Mouse (Mus musculus) kidney, embryonic 15.5 days (tissue): ENCODE data around the gene Foxp4. TPM values are rescaled to one million over a fixed set of nuclear protein-coding genes. Genes with fewer than 3 reads are reported as not detected.

Experiments used
- ATAC-seq: fragments of 200-750 bp; cut with Nextera tagmentation; replicated peaks from 2 replicates; pipeline ENCODE4 v1.8.0; 2017; ENCODE audit warnings: moderate TSS enrichment; ENCODE audit not compliant: low FRiP score
- H3K27ac ChIP-seq: fragments of 300-500 bp; sonication (generic); 2 replicates; pipeline ENCODE4 v1.5.1; 2015; ENCODE audit warnings: mild to moderate bottlenecking, inconsistent platforms
- H3K27me3 ChIP-seq: fragments of 300-500 bp; sonication (generic); 2 replicates; pipeline ENCODE4 v1.6.1; 2015; ENCODE audit warnings: inconsistent platforms
- H3K36me3 ChIP-seq: fragments of 300-500 bp; sonication (generic); 2 replicates; pipeline ENCODE4 v1.6.1; 2015; ENCODE audit warnings: inconsistent platforms
- H3K4me1 ChIP-seq: fragments of 300-500 bp; sonication (generic); 2 replicates; pipeline ENCODE4 v1.6.1; 2015; ENCODE audit warnings: inconsistent platforms
- H3K4me2 ChIP-seq: fragments of 300-500 bp; sonication (generic); 2 replicates; pipeline ENCODE4 v1.6.1; 2015; ENCODE audit warnings: moderate library complexity, mild to moderate bottlenecking, inconsistent platforms
- H3K4me3 ChIP-seq: fragments of 300-500 bp; sonication (generic); replicated peaks from 2 replicates; pipeline ENCODE4 v1.5.1; 2015; ENCODE audit warnings: mild to moderate bottlenecking, inconsistent platforms
- H3K9ac ChIP-seq: fragments of 300-500 bp; sonication (generic); 2 replicates; pipeline ENCODE4 v1.6.1; 2015; ENCODE audit warnings: mild to moderate bottlenecking, inconsistent platforms
- H3K9me3 ChIP-seq: fragments of 300-500 bp; sonication (generic); replicated peaks from 2 replicates; pipeline ENCODE4 v1.6.1; 2016; ENCODE audit warnings: inconsistent platforms
- WGBS: fragments of 180-500 bp; shearing (Covaris S2); methylation state at CpG from one replicate; pipeline ENCODE4 v1.1.7; 2015; ENCODE audit warnings: mixed read lengths; 5-methylcytosine and 5-hydroxymethylcytosine counted together
- polyA plus RNA-seq: library from polyadenylated mRNA; unstranded; fragments of >200 nt; fragmentation: Nextera tagmentation; extraction: Ambion mirVana; gene quantifications from 2 replicates; pipeline ENCODE4 v1.2.1, GENCODE M21; 2015

Foxp4 gene
- polyA plus RNA-seq, 1 experiment from 2014 or later, result 13.7 TPM

DNA sequence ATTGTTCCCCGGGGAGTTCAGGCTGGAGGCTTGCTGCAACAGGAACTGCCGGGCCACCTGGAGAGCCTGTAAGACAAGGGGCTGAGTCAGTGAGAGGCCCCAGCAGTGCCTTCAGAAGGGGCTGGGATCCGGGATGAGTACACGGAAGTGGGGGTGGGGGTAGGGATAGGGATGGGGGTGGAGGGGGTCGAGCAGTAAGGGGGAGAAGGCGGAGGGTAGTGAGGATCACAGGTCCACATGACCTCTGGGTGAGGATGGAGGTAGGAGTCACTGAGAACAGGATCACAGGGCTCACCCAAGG lies 36.3 kb downstream of the Foxp4 start:
- no peak overlapping the region for H3K4me2 ChIP-seq
- peaks cover 24% of the 10 kb centered on the region for H3K36me3 ChIP-seq
- peaks cover 47% of the 10 kb centered on the region for H3K4me1 ChIP-seq
- H3K27me3 ChIP-seq, result no peaks in the 10 kb centered on the region
- peak overlapping the region; percentile 24; the same call in 1 of the 2 replicates for H3K27ac ChIP-seq
- no peaks in the 10 kb centered on the region for H3K9me3 ChIP-seq
- no peak overlapping the region for H3K9ac ChIP-seq
- 12% methylated on average over 6 of the region's 6 CpGs for WGBS
- ATAC-seq, result 0 out of 2 replicates have a peak, but pooled peaks have one; percentile 23
- no peak overlapping the region for H3K4me3 ChIP-seq

- Histone ChIP-seq H3K4me1 (peaks cover 47% of the 10 kb centered on the region), H3K4me2 (no peak overlapping the region), H3K36me3 (peaks cover 25% of the 10 kb centered on the region), H3K9me3 (no peaks in the 10 kb centered on the region), H3K9ac (no peak overlapping the region), H3K27me3 (no peaks in the 10 kb centered on the region), H3K4me3 (no peak overlapping the region), H3K27ac (peak overlapping the region; percentile 24; the same call in 1 of the 2 replicates)
- ATAC-seq, result peak; percentile 40; the same call in 1 of the 2 replicates
- 24% methylated on average over 13 of the region's 13 CpGs for WGBS
Observed at GRCm38 (mm10) chr17:47887381-47888154, 36.9 kb downstream of the Foxp4 start.

DNA sequence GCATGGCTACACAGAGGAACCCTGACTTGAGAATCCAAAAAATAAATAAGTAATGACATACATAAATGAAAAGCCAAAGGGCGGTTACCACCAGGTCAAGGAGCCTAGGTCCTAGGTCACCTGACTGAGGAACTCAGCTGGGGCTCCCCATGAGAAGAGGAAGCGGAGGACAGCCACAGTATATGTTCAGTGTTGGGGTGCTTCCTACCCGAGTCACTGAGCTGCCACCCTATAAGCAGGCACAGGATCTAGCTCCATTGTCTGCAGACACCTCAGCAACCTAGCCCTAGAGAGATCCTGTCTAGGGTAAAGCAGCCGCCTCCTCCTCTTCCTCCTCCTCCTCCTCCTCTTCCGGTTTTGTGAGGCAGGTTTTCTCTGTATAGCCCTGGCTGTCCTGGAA lies 41.3 kb downstream of the Foxp4 start:
- Histone ChIP-seq H3K27me3 (peaks cover 12% of the 10 kb centered on the region), H3K36me3 (peaks cover 33% of the 10 kb centered on the region), H3K4me2 (no peak overlapping the region), H3K9me3 (no peaks in the 10 kb centered on the region), H3K9ac (no peak overlapping the region), H3K4me3 (no peak overlapping the region), H3K27ac (no peak overlapping the region), H3K4me1 (peaks cover 43% of the 10 kb centered on the region)
- 72% methylated on average over 5 of the region's 5 CpGs for WGBS
- ATAC-seq, result no peak

DNA sequence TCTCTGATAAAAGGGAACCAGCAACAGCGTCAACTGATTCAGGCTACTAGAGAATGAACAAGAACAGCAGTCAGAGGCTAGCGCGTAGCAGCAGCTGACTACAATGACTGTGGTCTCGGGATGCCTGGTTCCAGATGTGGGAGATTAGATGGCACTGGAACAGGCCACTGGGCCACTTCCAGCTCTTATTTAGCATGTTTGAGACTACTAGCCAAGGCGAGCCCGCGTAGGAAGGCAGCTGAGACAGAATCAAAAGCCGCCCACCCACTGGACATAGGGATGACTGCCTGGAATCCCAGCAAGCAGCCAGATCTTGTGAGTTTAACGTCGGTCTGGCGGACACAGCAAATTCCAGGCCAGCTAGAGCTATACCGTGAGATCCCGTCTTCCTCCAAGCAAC lies 43.1 kb downstream of the Foxp4 start:
- H3K36me3 ChIP-seq, result peaks cover 33% of the 10 kb centered on the region
- H3K4me3 ChIP-seq, result no peak overlapping the region
- H3K4me2 ChIP-seq, result no peak overlapping the region
- H3K9ac ChIP-seq, result no peak overlapping the region
- peaks cover 41% of the 10 kb centered on the region for H3K4me1 ChIP-seq
- peaks cover 12% of the 10 kb centered on the region for H3K27me3 ChIP-seq
- H3K27ac ChIP-seq, result no peak overlapping the region
- 80% methylated on average over 13 of the region's 13 CpGs for WGBS
- no peaks in the 10 kb centered on the region for H3K9me3 ChIP-seq
- no peak for ATAC-seq

- H3K27me3 ChIP-seq, result peaks cover 12% of the 10 kb centered on the region
- no peak overlapping the region for H3K4me3 ChIP-seq
- H3K4me1 ChIP-seq, result peaks cover 41% of the 10 kb centered on the region
- no peak overlapping the region for H3K4me2 ChIP-seq
- no peak for ATAC-seq
- no peak overlapping the region for H3K27ac ChIP-seq
- H3K36me3 ChIP-seq, result peaks cover 37% of the 10 kb centered on the region
- H3K9me3 ChIP-seq, result no peaks in the 10 kb centered on the region
- 32% methylated on average over 3 of the region's 3 CpGs for WGBS
- H3K9ac ChIP-seq, result no peak overlapping the region
Observed at GRCm38 (mm10) chr17:47879207-47879606, 45.2 kb downstream of the Foxp4 start.

DNA sequence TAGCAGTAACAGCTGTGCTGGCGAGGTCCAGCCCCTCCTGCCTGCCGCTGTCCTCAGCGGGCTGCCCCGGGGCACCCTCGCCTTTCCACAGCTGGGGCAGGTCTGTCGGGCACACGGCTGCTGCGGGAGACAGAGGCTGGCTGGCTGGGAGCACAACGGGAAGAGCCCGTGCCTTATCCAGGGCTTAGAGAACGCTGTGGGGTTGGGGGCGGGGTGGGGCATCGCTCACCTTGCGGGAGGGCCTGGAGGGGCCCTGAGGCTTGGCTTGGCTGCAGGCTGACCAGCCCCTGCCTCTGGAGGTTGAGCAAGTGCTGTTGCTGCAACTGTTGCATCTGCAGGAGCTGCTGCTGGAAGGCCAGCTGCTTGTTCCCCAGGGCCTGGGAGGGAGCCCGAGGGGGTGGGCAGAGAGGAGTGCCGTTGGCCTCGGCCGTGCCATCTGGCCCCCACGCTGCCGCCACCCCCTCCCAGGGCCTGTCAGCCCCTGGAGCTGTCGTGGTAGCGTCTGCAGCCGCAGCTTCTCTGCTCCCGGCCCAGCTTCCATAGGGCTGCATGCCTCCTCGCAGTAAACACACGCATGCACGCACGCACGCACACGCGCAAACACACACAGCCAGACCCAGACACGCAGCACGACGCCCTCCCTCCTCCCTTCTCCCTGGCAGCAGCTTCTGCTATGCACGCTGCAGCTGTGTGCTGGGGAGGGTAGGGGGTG lies 45.9 kb downstream of the Foxp4 start:
- no peaks in the 10 kb centered on the region for H3K9me3 ChIP-seq
- no peak overlapping the region for H3K4me3 ChIP-seq
- H3K27me3 ChIP-seq, result peaks cover 12% of the 10 kb centered on the region
- peak overlapping the region; percentile 32 for H3K4me2 ChIP-seq
- H3K9ac ChIP-seq, result no peak overlapping the region
- no peak overlapping the region for H3K27ac ChIP-seq
- no peak for ATAC-seq
- peaks cover 47% of the 10 kb centered on the region for H3K4me1 ChIP-seq
- WGBS, result 21% methylated on average over 35 of the region's 35 CpGs
- peaks cover 32% of the 10 kb centered on the region for H3K36me3 ChIP-seq

- 52% methylated on average over 10 of the region's 10 CpGs for WGBS
- Histone ChIP-seq H3K9me3 (no peaks in the 10 kb centered on the region), H3K27me3 (peaks cover 12% of the 10 kb centered on the region), H3K4me2 (no peak overlapping the region), H3K27ac (peak overlapping the region; percentile 28; the same call in 1 of the 2 replicates), H3K36me3 (peaks cover 31% of the 10 kb centered on the region), H3K4me3 (no peak overlapping the region), H3K9ac (no peak overlapping the region), H3K4me1 (peaks cover 50% of the 10 kb centered on the region)
- peak; percentile 1; the same call in 1 of the 2 replicates for ATAC-seq
Observed at GRCm38 (mm10) chr17:47877715-47878377, 46.6 kb downstream of the Foxp4 start.

DNA sequence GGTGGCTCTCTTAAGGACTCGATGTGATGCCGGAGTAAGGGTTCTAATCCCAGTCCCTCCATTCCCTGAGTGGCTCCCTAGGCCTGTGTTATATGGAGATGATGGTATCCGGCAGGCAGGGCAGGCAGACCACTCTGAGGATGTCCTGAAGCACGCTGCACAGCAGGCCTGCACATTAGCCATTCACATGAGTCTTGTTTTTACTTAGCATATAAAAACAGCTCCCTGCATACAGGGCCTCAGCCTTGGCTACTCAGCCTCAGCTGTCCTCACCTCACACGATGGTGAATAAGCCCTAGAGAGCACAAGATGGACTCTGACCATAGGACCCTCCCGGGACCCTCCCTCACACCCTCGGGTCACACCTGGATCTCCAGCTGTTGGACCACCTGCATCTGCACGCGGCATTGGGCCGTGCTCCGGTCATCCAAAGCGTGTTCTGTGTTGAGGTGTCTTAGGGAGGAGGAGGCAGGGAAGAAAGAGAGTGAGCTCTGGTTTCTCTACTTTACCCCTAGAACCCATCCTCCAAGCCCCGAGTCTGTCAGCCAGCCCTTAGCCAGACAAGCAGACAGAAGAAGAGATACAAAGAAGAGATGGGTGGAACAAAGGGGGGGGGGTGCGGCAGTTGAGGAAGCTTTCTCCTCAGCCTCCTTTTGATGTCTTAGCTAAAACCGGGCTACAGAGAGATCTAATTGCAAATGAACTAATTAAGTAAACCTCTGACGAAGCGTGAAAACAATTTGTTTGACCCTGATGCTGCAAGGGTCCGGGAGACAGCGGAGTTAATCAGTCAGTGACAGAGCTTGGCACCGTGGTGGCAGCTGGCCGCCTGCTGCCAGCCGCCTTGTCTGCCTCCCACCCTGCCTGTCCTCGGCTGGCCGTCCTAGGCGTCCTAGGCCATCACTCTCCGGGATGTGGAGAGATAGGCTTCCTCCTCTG lies 47.4 kb downstream of the Foxp4 start:
- H3K36me3 ChIP-seq, result peaks cover 36% of the 10 kb centered on the region
- H3K9me3 ChIP-seq, result no peaks in the 10 kb centered on the region
- H3K4me2 ChIP-seq, result no peak overlapping the region
- 41% methylated on average over 26 of the region's 26 CpGs for WGBS
- peak; percentile 33 for ATAC-seq
- no peak overlapping the region for H3K4me3 ChIP-seq
- H3K27ac ChIP-seq, result peak overlapping the region; percentile 28; the same call in 1 of the 2 replicates
- no peak overlapping the region for H3K9ac ChIP-seq
- peaks cover 12% of the 10 kb centered on the region for H3K27me3 ChIP-seq
- H3K4me1 ChIP-seq, result peaks cover 50% of the 10 kb centered on the region

GRCm38 (mm10) chr17:47873341-47873791 lies 51.1 kb downstream of the Foxp4 start:
- peaks cover 61% of the 10 kb centered on the region for H3K36me3 ChIP-seq
- no peak overlapping the region for H3K27ac ChIP-seq
- H3K27me3 ChIP-seq, result no peaks in the 10 kb centered on the region
- 0 out of 2 replicates have a peak overlapping the region, but pooled peaks have one; percentile 35 for H3K4me2 ChIP-seq
- H3K9ac ChIP-seq, result no peak overlapping the region
- peak; percentile 24; the same call in 1 of the 2 replicates for ATAC-seq
- WGBS, result 21% methylated on average over 9 of the region's 9 CpGs
- no peaks in the 10 kb centered on the region for H3K9me3 ChIP-seq
- peaks cover 29% of the 10 kb centered on the region for H3K4me1 ChIP-seq
- 0 out of 2 replicates have a peak overlapping the region, but pooled peaks have one; percentile 18 for H3K4me3 ChIP-seq

GRCm38 (mm10) chr17:47872311-47873011 lies 52.0 kb downstream of the Foxp4 start:
- 76% methylated on average over 31 of the region's 31 CpGs for WGBS
- H3K27me3 ChIP-seq, result no peaks in the 10 kb centered on the region
- H3K9me3 ChIP-seq, result no peaks in the 10 kb centered on the region
- peaks cover 65% of the 10 kb centered on the region for H3K36me3 ChIP-seq
- H3K4me3 ChIP-seq, result no peak overlapping the region
- ATAC-seq, result no peak
- no peak overlapping the region for H3K27ac ChIP-seq
- no peak overlapping the region for H3K9ac ChIP-seq
- peaks cover 26% of the 10 kb centered on the region for H3K4me1 ChIP-seq
- H3K4me2 ChIP-seq, result no peak overlapping the region

- no peak for ATAC-seq
- Histone ChIP-seq H3K27ac (no peak overlapping the region), H3K27me3 (no peaks in the 10 kb centered on the region), H3K36me3 (peaks cover 65% of the 10 kb centered on the region), H3K4me2 (no peak overlapping the region), H3K4me3 (no peak overlapping the region), H3K9me3 (no peaks in the 10 kb centered on the region), H3K9ac (no peak overlapping the region), H3K4me1 (peaks cover 19% of the 10 kb centered on the region)
- WGBS, result 91% methylated on average over 10 of the region's 10 CpGs
Observed at GRCm38 (mm10) chr17:47869874-47870273, 54.6 kb downstream of the Foxp4 start.
